Mouse (Mus musculus): ENCODE data around the gene Ppp1r2. TPM values are rescaled to one million over a fixed set of nuclear protein-coding genes. Genes with fewer than 3 reads are reported as not detected.
A peak's percentile ranks its signal among the peaks of the same experiment; 100 is the strongest.

Ppp1r2 gene
- polyA plus RNA-seq, 1 experiment from 2014 or later, result 36.8 TPM

DNA sequence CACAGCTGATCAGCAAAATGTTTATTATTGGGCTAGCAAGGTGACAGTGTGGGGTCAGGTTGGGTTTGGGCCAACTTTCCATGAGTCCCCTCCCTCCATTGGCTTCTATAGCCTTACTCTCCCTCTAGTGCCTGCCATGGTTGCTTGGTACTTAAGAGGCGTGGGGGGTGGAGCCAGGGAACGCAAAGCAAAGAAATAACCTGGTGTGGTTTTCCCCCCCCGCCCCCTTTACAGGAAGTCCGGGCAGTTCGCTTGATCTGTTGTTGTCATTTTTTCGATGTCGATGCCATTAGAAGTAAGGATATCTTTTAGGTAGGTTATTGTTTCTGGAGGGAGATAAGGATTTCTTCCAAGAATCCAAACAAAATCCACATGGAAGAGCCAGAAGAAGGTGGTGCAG is 22.0 kb upstream of the Ppp1r2 start:
- no peak for ATAC-seq
- no peak for DNase-seq
- H3K27ac ChIP-seq (ENCODE audit: low read depth), result no peak overlapping the region
- H3K36me3 ChIP-seq (replicated peaks; ENCODE audit: insufficient read depth, low read length), result no peaks in the 10 kb centered on the region
- H3K4me3 ChIP-seq (ENCODE audit: low read depth, low read length), result no peak overlapping the region
- TF ChIP-seq CTCF (IDR thresholded peaks at IDR 0.05; ENCODE audit: low read depth), result no peak
- H3K9me3 ChIP-seq (ENCODE audit: low read length), result no peaks in the 10 kb centered on the region
- WGBS (ENCODE audit: insufficient replicate concordance), result 50% methylated on average over 7 of the region's 7 CpGs
- no peaks in the 10 kb centered on the region for H3K27me3 ChIP-seq (ENCODE audit: insufficient read depth, low read length)
- no peak overlapping the region for H3K4me2 ChIP-seq (ENCODE audit: low read depth, low read length)
- H3K9ac ChIP-seq (replicated peaks), result no peak overlapping the region
- no peaks in the 10 kb centered on the region; the same call in 1 of the 2 replicates for H3K4me1 ChIP-seq (ENCODE audit: insufficient read depth)

DNA sequence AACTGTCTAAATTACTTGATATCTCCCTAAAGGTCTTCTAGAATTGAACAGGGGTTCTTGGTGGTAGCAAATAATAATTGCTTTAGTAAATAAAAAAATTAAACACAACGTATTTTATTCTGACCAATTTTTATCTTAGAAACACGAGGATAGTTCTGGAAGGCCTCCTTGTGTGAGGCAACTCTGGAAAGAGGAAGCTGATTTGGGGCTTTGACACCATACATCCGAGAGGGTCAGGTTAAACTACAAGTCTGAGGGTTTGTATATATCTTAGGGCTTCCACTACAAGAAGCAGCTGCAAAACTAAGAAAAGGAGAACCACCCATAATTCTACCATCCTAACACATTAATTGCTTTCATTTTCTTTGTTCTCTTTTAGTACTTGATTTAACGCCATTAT is 18.7 kb upstream of the Ppp1r2 start:
- 32% methylated on average over 4 of the region's 4 CpGs for WGBS (ENCODE audit: insufficient replicate concordance)
- H3K36me3 ChIP-seq (replicated peaks; ENCODE audit: insufficient read depth, low read length), result no peaks in the 10 kb centered on the region
- H3K9me3 ChIP-seq (ENCODE audit: low read length), result no peaks in the 10 kb centered on the region
- TF ChIP-seq CTCF (IDR thresholded peaks at IDR 0.05; ENCODE audit: low read depth) (no peak), EP300 (IDR thresholded peaks at IDR 0.05; ENCODE audit: low read depth) (no peak)
- H3K4me2 ChIP-seq (ENCODE audit: low read depth, low read length), result no peak overlapping the region
- DNase-seq (no peak), ATAC-seq (no peak)
- no peak overlapping the region for H3K27ac ChIP-seq (ENCODE audit: low read depth)
- H3K4me1 ChIP-seq (ENCODE audit: insufficient read depth), result peaks cover 5% of the 10 kb centered on the region; the same call in 1 of the 2 replicates
- no peaks in the 10 kb centered on the region for H3K27me3 ChIP-seq (ENCODE audit: insufficient read depth, low read length)
- H3K4me3 ChIP-seq (ENCODE audit: low read depth, low read length), result no peak overlapping the region
- no peak overlapping the region for H3K9ac ChIP-seq (replicated peaks)

DNA sequence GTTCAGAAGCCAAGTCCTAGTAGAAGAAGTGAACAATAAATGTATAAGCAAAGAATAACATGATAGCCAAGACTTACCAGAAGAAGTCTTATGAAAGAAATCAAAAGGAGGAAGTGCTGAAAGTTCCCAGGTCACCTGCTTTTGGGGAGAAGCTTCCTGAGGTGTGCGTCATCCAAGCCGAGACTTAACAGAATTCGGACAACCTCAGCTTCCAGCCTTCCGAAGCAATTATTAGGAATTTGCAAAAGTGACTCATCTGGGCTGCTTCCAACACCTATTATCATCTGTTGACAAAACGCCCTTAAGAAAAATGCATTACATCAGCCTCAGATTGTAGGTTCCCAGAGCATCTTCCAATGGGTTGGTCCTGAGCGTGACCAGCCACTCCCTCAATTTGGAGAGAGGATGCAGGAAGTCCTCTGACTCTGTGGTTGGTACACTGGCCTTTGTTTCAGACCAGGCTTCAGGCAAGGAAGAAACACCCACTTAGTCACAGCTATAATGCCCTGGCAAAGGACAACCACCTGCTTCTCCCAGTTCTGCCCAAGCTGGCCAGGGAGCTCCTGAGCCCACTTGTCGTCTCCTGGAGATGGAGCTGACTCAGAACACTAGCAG is 15.8 kb upstream of the Ppp1r2 start:
- Histone ChIP-seq H3K27me3 (ENCODE audit: insufficient read depth, low read length) (no peaks in the 10 kb centered on the region), H3K4me2 (ENCODE audit: low read depth, low read length) (peak overlapping the region; percentile 2; the same call in 1 of the 2 replicates), H3K4me3 (ENCODE audit: low read depth, low read length) (no peak overlapping the region), H3K4me1 (ENCODE audit: insufficient read depth) (peaks cover 9% of the 10 kb centered on the region), H3K36me3 (replicated peaks; ENCODE audit: insufficient read depth, low read length) (no peaks in the 10 kb centered on the region), H3K9ac (replicated peaks) (no peak overlapping the region), H3K9me3 (ENCODE audit: low read length) (no peaks in the 10 kb centered on the region), H3K27ac (ENCODE audit: low read depth) (peak overlapping the region; percentile 25; the same call in 1 of the 2 replicates)
- 43% methylated on average over 7 of the region's 7 CpGs for WGBS (ENCODE audit: insufficient replicate concordance)
- peak; percentile 15; the same call in 1 of the 2 replicates for ATAC-seq
- TF ChIP-seq EP300 (IDR thresholded peaks at IDR 0.05; ENCODE audit: low read depth), result 0 out of 2 replicates have a peak, but pooled peaks have one; percentile 30
- TF ChIP-seq CTCF (IDR thresholded peaks at IDR 0.05; ENCODE audit: low read depth), result no peak
- no peak for DNase-seq

DNA sequence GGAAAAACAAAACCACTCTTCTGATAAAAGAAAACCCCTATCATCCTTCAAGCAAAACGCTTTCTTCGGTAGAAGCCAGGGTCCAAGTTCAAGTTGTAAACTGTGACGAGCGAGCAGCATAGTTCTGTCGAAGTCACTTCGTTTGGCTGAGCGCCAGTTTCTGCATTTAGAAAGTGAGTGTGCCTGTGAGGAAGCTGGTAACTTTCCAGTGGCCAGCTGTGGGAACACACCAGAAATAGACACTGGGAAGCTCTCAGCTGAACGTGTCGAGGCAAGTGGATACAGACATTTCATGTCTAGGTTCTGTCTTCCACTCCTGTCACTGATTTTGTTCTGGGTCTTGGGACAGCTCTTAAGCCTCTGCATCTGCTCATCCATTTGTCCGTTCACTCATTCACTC is 15.2 kb upstream of the Ppp1r2 start:
- TF ChIP-seq EP300 (IDR thresholded peaks at IDR 0.05; ENCODE audit: low read depth), result no peak
- no peak for TF ChIP-seq CTCF (IDR thresholded peaks at IDR 0.05; ENCODE audit: low read depth)
- Histone ChIP-seq H3K9me3 (ENCODE audit: low read length) (no peaks in the 10 kb centered on the region), H3K36me3 (replicated peaks; ENCODE audit: insufficient read depth, low read length) (no peaks in the 10 kb centered on the region), H3K27me3 (ENCODE audit: insufficient read depth, low read length) (no peaks in the 10 kb centered on the region), H3K9ac (replicated peaks) (no peak overlapping the region), H3K4me1 (ENCODE audit: insufficient read depth) (peaks cover 10% of the 10 kb centered on the region), H3K27ac (ENCODE audit: low read depth) (peak overlapping the region; percentile 44; the same call in 1 of the 2 replicates), H3K4me3 (ENCODE audit: low read depth, low read length) (no peak overlapping the region), H3K4me2 (ENCODE audit: low read depth, low read length) (peak overlapping the region; percentile 2; the same call in 1 of the 2 replicates)
- WGBS (ENCODE audit: insufficient replicate concordance), result 18% methylated on average over 10 of the region's 10 CpGs
- ATAC-seq, result peak; percentile 50
- peak; percentile 72 for DNase-seq

DNA sequence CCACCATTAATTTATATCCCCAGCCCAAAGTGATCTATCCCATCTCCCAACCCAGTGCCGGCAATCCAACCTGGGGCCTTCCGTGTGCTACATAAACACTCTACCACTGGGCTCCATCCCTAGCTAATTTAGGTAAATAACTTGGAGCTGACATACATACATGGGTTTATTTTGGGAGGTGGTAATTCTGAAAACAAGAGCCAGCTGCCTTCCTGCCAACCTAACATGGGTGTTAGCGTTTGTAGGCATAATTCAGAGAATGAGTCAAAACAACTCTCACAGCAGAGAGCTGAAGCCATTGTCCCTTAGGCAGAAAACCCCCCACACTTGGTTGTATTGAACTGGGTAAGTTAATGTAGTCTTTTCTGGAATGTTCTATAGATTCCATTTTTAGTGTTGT is 12.6 kb upstream of the Ppp1r2 start:
- no peak overlapping the region for H3K4me2 ChIP-seq (ENCODE audit: low read depth, low read length)
- H3K9ac ChIP-seq (replicated peaks), result no peak overlapping the region
- peaks cover 10% of the 10 kb centered on the region for H3K4me1 ChIP-seq (ENCODE audit: insufficient read depth)
- H3K9me3 ChIP-seq (ENCODE audit: low read length), result no peaks in the 10 kb centered on the region
- WGBS (ENCODE audit: insufficient replicate concordance), result 87% methylated on average over 3 of the region's 3 CpGs
- no peak overlapping the region for H3K27ac ChIP-seq (ENCODE audit: low read depth)
- DNase-seq (no peak), ATAC-seq (no peak)
- H3K4me3 ChIP-seq (ENCODE audit: low read depth, low read length), result no peak overlapping the region
- H3K27me3 ChIP-seq (ENCODE audit: insufficient read depth, low read length), result no peaks in the 10 kb centered on the region
- no peak for TF ChIP-seq EP300 (IDR thresholded peaks at IDR 0.05; ENCODE audit: low read depth)
- H3K36me3 ChIP-seq (replicated peaks; ENCODE audit: insufficient read depth, low read length), result no peaks in the 10 kb centered on the region

DNA sequence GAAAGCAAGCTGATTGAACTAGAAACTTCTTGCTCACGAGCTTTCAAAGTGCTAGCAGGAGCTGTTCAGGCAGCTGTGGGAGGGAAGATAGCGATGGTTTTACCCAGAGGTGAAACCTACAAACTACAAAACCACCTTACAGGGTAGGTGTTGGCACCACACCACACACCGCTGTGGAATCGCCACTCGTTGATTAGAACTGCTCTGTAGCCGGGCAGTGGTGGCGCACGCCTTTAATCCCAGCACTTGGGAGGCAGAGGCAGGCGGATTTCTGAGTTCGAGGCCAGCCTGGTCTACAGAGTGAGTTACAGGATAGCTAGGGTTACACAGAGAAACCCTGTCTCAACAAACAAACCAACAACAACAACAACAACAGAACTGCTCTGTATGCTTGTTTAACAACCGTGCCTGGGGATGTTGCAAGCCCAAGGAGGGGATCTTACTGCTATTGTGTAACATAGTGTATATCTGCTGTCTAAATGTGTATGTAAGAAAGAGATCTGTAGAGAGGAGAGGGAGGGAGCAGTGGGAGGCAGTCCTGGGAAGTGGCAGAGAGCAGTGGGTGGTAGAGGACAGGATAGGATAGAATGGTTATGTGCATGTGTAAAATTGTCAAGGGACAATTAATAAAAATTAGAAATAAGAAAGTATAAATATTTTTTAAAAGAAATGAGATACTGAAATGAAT is 11.9 kb upstream of the Ppp1r2 start:
- H3K9me3 ChIP-seq (ENCODE audit: low read length), result no peaks in the 10 kb centered on the region
- 77% methylated on average over 11 of the region's 11 CpGs for WGBS (ENCODE audit: insufficient replicate concordance)

More for the DNA sequence above, 11.9 kb upstream of the Ppp1r2 start:
- no peak for DNase-seq
- no peak overlapping the region for H3K4me3 ChIP-seq (ENCODE audit: low read depth, low read length)
- no peak overlapping the region for H3K4me2 ChIP-seq (ENCODE audit: low read depth, low read length)
- H3K27me3 ChIP-seq (ENCODE audit: insufficient read depth, low read length), result no peaks in the 10 kb centered on the region
- no peaks in the 10 kb centered on the region for H3K36me3 ChIP-seq (replicated peaks; ENCODE audit: insufficient read depth, low read length)
- H3K4me1 ChIP-seq (ENCODE audit: insufficient read depth), result peaks cover 10% of the 10 kb centered on the region
- TF ChIP-seq EP300 (IDR thresholded peaks at IDR 0.05; ENCODE audit: low read depth), result no peak
- TF ChIP-seq CTCF (IDR thresholded peaks at IDR 0.05; ENCODE audit: low read depth), result no peak
- peak overlapping the region; percentile 35; the same call in 1 of the 2 replicates for H3K27ac ChIP-seq (ENCODE audit: low read depth)
- ATAC-seq, result no peak
- H3K9ac ChIP-seq (replicated peaks), result no peak overlapping the region

Measured in liver, postnatal 0 days (tissue).